Mouse (Mus musculus) heart, adult 11 months (tissue): ENCODE data around the gene Hpn.

Experiments used
- DNase-seq: peaks from one replicate; pipeline ENCODE4 v3.0.0; 2022

The Hpn gene

GRCm38 (mm10) chr7:31052636-31053434 lies 62.3 kb downstream of the Hpn start:
- peak; percentile 97 for DNase-seq

GRCm38 (mm10) chr7:31052251-31052635 lies 62.8 kb downstream of the Hpn start:
- peak; percentile 91 for DNase-seq

GRCm38 (mm10) chr7:31051321-31052021 lies 63.6 kb downstream of the Hpn start, which contains the start of gene Fxyd7:
TSS of gene Fxyd7 (minus strand) at chr7:31051467.
- DNase-seq, result peak; percentile 92

- peak; percentile 91 for DNase-seq
Measured at GRCm38 (mm10) chr7:31050921-31051320, 64.2 kb downstream of the Hpn start.

GRCm38 (mm10) chr7:31050487-31050886 lies 64.6 kb downstream of the Hpn start:
- DNase-seq, result no peak

GRCm38 (mm10) chr7:31049846-31050281 lies 65.2 kb downstream of the Hpn start:
- no peak for DNase-seq

GRCm38 (mm10) chr7:31049135-31049845 lies 65.8 kb downstream of the Hpn start:
- peak; percentile 92 for DNase-seq
